ENCODE assay signal across 8 mouse cellular contexts in genomic region chr14:7937052-7937630, GRCm38 (mm10). TPM values are rescaled to one million over a fixed set of nuclear protein-coding genes. Genes with fewer than 3 reads are reported as not detected.
DNase-seq lines count a peak whose midpoint lies in the region; ATAC-seq lines count a peak whose summit lies in the region.

No protein-coding gene starts in this region.

- no peak for DNase-seq in heart, postnatal 36 days
- DNase-seq in ZHBTc4 (ENCODE audit: low read depth, low spot score), result peak; percentile 85
- DNase-seq in left cerebral cortex, postnatal 4 days, result peak; percentile 45
- peak; percentile 50 for DNase-seq in neural tube, embryonic 11.5 days (ENCODE audit: low spot score)
- DNase-seq in gastrocnemius, adult 8-10 months (ENCODE audit: low spot score in 2 of 2), result no peak

- H3K9ac ChIP-seq in heart, embryonic 15.5 days, result no peak overlapping the region
- H3K9ac ChIP-seq in forebrain, embryonic 13.5 days, result no peak overlapping the region
- no peak overlapping the region for H3K9ac ChIP-seq in neural tube, embryonic 11.5 days (ENCODE audit: low read length)

- intact Hi-C loops in heart, postnatal 36 days (cut with DNase I), result loop anchor here (5.0 kb wide), 1 partner anchor 50 kb away; no protein-coding TSS in a partner anchor
- intact Hi-C loops in left cerebral cortex, postnatal 4 days (cut with DNase I), result loop anchor here (5.0 kb wide), 1 partner anchor 120 kb away; the partner anchor contains the start of gene Flnb

- 31% methylated on average over 17 of the region's 17 CpGs for WGBS in heart, embryonic 15.5 days
- WGBS in forebrain, embryonic 13.5 days, result 22% methylated on average over 17 of the region's 17 CpGs
- WGBS in neural tube, embryonic 11.5 days, result 17% methylated on average over 17 of the region's 17 CpGs

- H3K4me1 ChIP-seq in heart, embryonic 15.5 days (replicated peaks), result peaks cover 13% of the 10 kb centered on the region
- H3K4me1 ChIP-seq in forebrain, embryonic 13.5 days, result peaks cover 10% of the 10 kb centered on the region; the same call in 1 of the 2 replicates
- no peaks in the 10 kb centered on the region for H3K4me1 ChIP-seq in neural tube, embryonic 11.5 days (ENCODE audit: control insufficient read depth, insufficient read depth, low read length)

- no peak overlapping the region for H3K27ac ChIP-seq in heart, embryonic 15.5 days
- no peak overlapping the region for H3K27ac ChIP-seq in forebrain, embryonic 13.5 days
- H3K27ac ChIP-seq in neural tube, embryonic 11.5 days (ENCODE audit: low read depth, low read length), result no peak overlapping the region

- H3K27me3 ChIP-seq in heart, embryonic 15.5 days, result no peaks in the 10 kb centered on the region
- H3K27me3 ChIP-seq in forebrain, embryonic 13.5 days, result no peaks in the 10 kb centered on the region
- no peaks in the 10 kb centered on the region for H3K27me3 ChIP-seq in neural tube, embryonic 11.5 days (ENCODE audit: control insufficient read depth, insufficient read depth, low read length)

- H3K9me3 ChIP-seq in heart, embryonic 15.5 days (replicated peaks), result no peaks in the 10 kb centered on the region
- H3K9me3 ChIP-seq in forebrain, embryonic 13.5 days (replicated peaks), result no peaks in the 10 kb centered on the region
- H3K9me3 ChIP-seq in neural tube, embryonic 11.5 days (ENCODE audit: control insufficient read depth, low read length), result no peaks in the 10 kb centered on the region

- no peak for ATAC-seq in heart, embryonic 15.5 days (replicated peaks; ENCODE audit: insufficient number of reproducible peaks, insufficient read depth, low FRiP score, low read depth)
- ATAC-seq in forebrain, embryonic 13.5 days, result peak; percentile 60
- ATAC-seq in neural tube, embryonic 11.5 days (ENCODE audit: insufficient read depth, low FRiP score, low TSS enrichment), result no peak
- ATAC-seq in activated CD4-positive, CD25-positive, alpha-beta regulatory T cell, adult 4 months, result no peak

- H3K36me3 ChIP-seq in heart, embryonic 15.5 days, result peaks cover 15% of the 10 kb centered on the region
- peaks cover 79% of the 10 kb centered on the region for H3K36me3 ChIP-seq in forebrain, embryonic 13.5 days (ENCODE audit: poor library complexity, severe bottlenecking)
- H3K36me3 ChIP-seq in neural tube, embryonic 11.5 days (ENCODE audit: control insufficient read depth, insufficient read depth, low read length), result peaks cover 4% of the 10 kb centered on the region

- peak overlapping the region; percentile 14; the same call in 1 of the 2 replicates for H3K4me2 ChIP-seq in heart, embryonic 15.5 days
- H3K4me2 ChIP-seq in forebrain, embryonic 13.5 days, result peak overlapping the region; percentile 28
- H3K4me2 ChIP-seq in neural tube, embryonic 11.5 days (ENCODE audit: low read depth), result no peak overlapping the region

- no peak overlapping the region for H3K4me3 ChIP-seq in heart, embryonic 15.5 days
- H3K4me3 ChIP-seq in forebrain, embryonic 13.5 days, result 0 out of 2 replicates have a peak overlapping the region, but pooled peaks have one; percentile 4
- H3K4me3 ChIP-seq in neural tube, embryonic 11.5 days (ENCODE audit: low read depth, low read length), result no peak overlapping the region

RNA-seq across cellular contexts. Expression of gene Gm45521, which starts 19.9 kb away (rescaled TPM):
- not detected in 2 replicates for polyA plus RNA-seq in heart, embryonic 15.5 days (2015; fragmentation: Nextera tagmentation; extraction: Ambion mirVana)
- total RNA-seq in heart, postnatal 36 days (2021), result not detected
- polyA plus RNA-seq in forebrain, embryonic 13.5 days (2015; fragmentation: Nextera tagmentation; extraction: Ambion mirVana), result not detected in 2 replicates
- not detected for total RNA-seq in left cerebral cortex, postnatal 4 days (2021)
- polyA plus RNA-seq in neural tube, embryonic 11.5 days (2014; fragmentation: Nextera tagmentation; extraction: Ambion mirVana), result not detected in 2 replicates
- not detected for polyA plus RNA-seq in activated CD4-positive, CD25-positive, alpha-beta regulatory T cell, adult 4 months (2017; shearing (Covaris generic))
- not detected for total RNA-seq in gastrocnemius, adult 8-10 months (2022)

RNA-seq across cellular contexts. Expression of gene Dnase1l3, which starts 57.2 kb away (rescaled TPM):
- 0.13 and 0.74 TPM in 2 replicates for polyA plus RNA-seq in heart, embryonic 15.5 days (2015; fragmentation: Nextera tagmentation; extraction: Ambion mirVana)
- total RNA-seq in heart, postnatal 36 days (2021), result under 1 TPM; 0.06 to 0.08 TPM
- polyA plus RNA-seq in forebrain, embryonic 13.5 days (2015; fragmentation: Nextera tagmentation; extraction: Ambion mirVana), result 0.04 TPM in 1 of 2 replicates, not detected in the other
- total RNA-seq in left cerebral cortex, postnatal 4 days (2021), result under 1 TPM in 1 of 2 experiments, not detected in 1; 0.06 TPM
- polyA plus RNA-seq in neural tube, embryonic 11.5 days (2014; fragmentation: Nextera tagmentation; extraction: Ambion mirVana), result not detected in 2 replicates
- polyA plus RNA-seq in activated CD4-positive, CD25-positive, alpha-beta regulatory T cell, adult 4 months (2017; shearing (Covaris generic)), result 1 to 10 TPM; 2.6 to 4.1 TPM
- total RNA-seq in gastrocnemius, adult 8-10 months (2022), result not detected

Comparison
In these comparisons a context has a peak if more than half of its experiments do, and no peak if none do; other contexts are left out.
1. DNase-seq: peak in ZHBTc4 (single experiment), left cerebral cortex, postnatal 4 days (single experiment) and neural tube, embryonic 11.5 days (single experiment); none in heart, postnatal 36 days (0 of 2) and gastrocnemius, adult 8-10 months (0 of 2).